Mouse (Mus musculus): ENCODE results near the gene Rabgef1.

Rabgef1 gene

DNA sequence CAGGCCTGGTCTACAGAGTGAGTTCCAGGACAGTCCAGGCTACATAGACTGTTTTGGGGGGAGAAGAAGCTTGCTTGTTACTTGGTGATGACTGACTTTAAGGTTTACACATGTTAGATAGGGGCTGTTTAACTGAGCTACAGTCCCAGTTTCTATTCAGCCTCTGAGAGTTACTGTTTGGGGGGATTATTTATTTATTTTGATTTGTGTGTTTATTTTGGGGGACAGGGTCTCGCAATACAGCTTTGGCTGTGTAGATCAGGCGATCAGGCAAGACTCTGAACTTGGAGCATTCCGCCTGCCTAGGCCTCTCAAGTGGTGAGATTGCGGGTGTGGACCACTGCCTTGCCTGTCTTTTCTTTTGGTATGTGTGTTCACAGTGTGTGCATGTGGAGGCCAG is 1.4 kb downstream of the Rabgef1 start:
- no peak for DNase-seq

DNA sequence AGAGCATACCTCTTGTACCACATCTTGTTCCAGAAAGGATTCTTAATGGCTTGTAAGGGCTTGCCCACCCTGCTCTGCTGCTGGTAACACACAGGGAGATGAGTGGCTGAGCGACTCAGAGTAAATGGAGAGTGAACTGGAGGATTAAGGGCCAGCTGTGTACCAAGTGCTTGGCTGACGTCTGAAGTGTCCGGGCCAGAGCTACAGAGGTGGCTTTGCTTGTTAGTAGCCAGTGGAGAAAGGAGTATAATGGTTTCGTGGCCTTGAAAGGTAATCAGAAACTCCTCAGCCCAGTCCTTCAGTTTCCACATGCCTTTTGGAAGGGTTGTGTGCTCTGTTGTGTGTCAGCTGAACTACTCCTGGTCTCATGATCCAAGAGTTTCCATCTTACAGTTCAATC is 6.3 kb downstream of the Rabgef1 start:
- no peak for DNase-seq

DNA sequence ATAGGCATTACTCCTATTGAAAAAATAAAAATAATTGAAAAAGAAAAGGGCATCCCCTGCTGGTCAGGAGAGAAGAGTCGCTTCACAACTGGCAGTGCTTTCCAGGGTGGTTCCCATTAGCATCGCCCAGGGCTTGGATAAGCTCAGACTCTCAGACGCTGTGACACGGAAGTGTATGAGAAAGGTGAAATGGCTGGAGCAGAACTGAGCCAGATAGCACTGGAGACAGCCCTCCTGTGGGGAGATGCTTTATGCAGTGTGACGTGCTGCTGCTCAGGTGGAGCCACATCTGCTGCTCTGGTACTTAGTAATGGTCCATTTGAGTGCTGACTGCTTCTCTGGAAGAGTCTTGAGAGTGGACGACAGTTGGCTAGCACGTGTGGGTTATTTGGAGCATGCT is 8.8 kb downstream of the Rabgef1 start:
- DNase-seq, result no peak

DNA sequence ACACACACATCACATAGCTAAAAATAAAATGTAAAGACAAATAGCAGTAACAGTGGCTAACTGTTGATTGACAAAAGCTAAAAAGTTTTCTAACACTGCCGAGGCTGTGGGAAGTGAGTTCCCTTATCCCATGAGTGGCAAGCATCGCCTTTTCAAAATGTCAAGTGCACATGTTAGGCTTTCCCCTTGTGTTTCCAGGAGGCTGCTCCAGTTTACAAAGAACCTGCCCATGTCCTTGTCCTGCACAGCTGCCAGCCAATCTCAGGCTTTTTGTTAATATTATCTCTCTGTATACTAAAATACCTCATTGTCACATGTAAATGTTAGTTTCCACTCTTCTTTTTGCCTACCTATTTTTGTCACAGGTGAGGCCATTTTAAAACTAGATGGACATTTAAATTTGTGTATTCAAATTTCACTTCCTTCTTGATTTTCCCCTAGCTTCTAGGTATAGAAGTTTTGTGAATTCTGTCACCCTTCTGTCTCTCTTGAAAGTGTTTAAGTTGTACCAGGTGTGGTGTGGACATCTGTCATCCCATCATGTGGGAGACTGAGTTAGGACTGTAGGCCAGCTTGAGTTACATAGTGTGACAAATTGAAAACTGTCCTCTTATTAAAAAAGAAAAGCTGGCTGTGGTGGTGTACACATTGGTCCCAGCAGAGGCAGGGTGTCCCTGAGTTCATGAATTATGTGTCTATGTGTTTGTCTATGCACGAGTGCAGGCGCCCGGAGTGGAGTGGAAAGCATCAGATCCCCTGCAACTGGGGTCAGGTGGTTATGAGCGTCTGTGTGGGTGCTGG is 10.3 kb downstream of the Rabgef1 start:
- no peak for DNase-seq

DNA sequence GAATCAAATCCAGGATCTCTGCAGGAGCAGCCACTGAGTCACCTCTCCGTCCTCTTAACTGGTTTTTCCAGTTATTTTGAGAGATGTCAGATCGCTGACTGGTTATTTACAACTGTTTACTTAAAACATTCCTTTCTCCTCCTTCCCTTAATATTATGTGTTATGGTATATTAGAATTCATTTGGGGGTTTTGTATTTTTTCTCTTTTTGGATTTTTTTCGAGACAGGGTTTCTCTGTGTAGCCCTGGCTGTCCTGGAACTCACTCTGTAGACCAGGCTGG is 10.9 kb downstream of the Rabgef1 start:
- DNase-seq, result no peak

DNA sequence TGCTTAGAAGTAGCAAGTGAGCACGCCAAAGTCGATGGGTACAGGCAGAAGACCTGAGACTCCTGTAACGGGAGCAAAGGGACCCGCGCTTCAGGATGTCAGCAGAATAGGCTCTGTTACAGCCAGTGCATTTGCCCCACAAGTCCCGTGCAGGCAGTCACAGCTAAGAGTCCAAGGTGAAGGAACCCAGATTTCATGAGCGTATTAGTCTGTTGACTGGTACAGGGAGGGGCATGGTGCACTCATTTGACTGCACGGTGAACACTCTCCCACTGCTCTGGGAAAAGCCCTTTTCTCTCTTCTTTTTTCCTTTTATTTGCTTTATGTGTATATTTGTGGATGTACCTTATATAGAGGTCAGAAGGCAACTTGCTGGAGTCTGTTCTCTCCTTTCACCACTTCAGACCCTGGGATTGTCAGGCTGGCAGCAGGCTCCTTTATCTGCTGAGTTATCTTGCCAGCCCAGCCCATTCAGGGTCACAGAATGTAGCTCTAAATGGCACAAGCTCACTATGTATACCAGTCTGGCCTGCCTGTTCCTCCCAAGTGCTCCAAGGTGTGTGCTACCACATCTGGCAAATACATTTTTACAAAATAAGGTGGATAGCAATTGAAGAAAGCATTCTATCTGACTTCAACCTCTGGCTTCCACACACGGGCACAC is 12.7 kb downstream of the Rabgef1 start:
- DNase-seq, result no peak

DNA sequence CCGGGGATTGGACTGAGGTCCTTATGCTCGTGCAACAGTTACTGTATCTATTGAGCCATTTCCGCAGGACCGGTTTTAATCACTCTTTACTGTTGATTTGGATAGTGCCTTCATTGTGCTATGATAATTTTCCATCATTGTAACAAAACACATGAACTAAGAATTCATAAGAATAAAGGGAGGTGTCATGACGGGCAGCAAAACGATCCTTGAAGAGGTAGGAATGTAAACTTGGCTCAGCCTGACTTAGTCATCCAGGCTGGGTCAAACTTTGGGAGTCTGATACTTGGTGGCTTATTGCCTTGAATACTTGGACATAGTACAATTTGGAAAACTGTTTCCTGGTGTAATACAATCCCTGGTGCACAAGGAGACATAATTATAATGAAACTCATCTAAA is 13.7 kb downstream of the Rabgef1 start:
- DNase-seq, result no peak

DNA sequence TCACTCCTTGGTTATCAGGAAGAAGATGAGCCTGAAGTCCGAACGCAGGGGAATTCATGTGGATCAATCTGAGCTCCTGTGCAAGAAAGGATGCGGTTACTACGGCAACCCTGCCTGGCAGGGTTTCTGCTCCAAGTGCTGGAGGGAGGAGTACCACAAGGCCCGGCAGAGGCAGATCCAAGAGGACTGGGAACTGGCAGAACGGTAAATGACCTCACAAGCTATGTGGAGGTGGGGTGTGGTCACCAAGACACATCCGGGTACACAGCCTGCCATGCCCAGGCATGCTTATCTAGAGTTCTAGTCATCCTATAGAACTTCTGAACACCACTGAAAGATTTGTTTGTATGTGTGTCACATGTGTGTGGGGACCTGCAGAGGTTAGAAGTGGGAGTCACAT is 15.8 kb downstream of the Rabgef1 start:
- no peak for DNase-seq

DNA sequence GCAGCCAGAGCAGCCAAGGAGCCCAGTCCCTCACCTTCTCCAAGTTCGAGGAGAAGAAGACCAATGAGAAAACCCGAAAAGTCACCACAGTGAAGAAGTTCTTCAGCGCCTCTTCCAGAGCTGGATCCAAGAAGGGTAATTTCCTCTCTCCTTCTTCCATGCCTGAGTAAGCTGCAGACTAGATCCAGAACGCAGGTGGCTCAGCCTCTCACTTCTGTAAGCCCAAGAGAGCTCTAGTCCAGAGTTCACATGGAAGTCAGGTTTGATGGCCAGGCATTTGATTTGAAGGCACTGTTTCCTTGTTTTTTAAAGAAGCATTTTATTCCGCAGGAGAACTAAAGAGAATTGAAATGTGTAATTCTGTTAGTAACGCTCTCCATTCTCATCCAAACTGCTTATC is 19.3 kb downstream of the Rabgef1 start:
- DNase-seq, result no peak

DNA sequence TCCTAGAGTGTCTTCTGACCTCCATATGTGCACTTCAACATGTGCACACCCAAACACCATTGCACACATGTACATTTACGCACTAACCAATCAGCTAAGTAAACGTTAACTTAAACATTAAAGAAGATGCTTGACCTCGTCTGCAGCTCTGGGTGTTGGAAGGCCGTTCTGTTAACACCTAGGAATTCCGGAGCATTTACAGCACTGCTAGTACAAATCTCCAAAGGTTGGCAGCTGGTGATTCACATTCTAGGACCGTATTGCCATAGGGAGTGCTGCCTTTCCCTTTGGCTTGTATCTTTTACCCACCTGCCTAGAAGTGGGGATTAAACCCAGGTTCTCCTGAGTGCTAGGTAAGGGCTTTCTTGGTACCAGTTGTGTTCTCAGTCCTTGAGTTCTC is 20.3 kb downstream of the Rabgef1 start:
- no peak for DNase-seq

DNA sequence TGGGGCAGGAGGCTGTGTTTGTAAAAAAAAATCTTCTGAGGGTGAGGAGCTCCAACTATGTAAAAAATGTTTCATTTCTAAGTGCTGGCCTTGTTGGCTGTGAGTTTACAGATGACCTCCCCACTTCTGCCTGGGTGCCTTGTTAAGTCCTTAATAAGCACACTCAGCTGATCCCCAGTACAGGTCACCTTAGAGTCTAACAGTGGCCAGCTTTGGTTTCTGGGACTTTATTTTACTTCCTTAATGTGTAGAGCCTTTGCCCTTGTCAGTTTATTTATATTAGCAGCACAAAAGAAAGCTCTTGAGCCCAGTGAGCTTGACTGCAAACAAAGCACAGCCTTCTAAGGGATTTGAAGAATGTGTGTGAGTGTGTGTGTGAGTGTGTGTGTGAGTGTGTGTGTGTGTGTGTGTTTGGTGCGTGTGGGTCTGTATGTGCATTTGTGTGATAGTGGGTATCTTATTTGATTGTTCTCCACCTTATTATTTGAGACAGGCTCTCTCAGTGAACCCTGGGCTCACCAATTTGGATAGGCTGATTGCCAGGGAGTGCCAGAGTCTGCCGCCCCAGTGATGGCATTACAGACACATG is 20.9 kb downstream of the Rabgef1 start:
- no peak for DNase-seq

DNA sequence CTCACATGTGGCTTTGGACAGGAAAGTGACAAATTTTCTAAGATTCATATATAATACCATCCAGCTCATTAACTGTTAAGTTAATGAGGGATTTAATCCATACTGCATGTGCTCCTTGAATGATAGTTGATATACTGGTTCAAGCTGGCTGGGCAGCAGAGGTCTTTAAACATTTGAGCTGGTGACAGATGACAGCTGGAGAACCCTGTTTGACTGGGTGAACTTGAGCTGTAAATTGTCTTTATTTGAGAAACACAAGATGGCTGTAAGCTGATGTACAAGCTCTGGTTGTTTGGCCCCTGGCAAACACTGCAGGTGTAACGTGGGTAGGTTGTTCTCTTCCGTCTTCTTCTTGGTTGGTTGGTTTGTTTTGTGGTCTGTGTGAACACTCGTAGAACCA is 22.2 kb downstream of the Rabgef1 start:
- DNase-seq, result no peak

DNA sequence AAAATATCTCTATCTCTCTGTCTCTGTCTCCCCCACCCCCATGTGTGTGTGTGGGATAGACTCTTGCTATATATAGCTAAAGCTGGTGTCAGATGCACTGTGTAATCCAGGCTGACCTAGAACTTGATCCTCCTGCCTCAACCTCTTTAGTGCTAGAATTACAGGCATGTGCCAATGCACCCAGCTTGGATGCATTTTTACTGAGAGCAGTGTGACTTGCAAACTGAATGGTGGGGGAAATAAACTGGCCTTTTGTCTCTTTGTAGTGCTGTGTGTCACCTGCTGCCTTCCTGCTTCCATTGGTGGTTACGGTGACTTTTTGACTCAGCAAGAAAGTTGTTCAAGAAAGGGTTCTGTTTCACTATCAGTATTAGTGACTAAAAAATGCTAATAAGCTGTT is 24.7 kb downstream of the Rabgef1 start:
- DNase-seq, result no peak

DNA sequence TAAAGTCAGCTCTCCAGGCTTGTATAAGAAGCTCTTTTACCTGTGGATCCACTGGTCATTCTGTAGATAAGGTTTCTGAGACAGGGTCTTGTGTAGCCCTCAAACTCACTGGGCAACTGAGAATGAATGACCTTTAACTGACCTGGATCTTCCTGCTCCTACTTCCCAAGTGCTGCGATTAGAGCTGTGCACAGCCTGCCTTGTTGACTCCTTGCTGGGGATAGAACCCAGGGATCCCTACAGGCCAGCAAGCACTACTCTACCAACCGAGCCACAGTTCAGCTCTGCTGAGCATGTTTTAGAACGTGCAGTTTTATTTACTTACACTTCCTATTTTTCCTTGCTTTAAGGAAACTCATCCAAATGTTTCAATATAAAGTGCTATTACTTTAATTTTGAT is 25.9 kb downstream of the Rabgef1 start:
- no peak for DNase-seq

DNA sequence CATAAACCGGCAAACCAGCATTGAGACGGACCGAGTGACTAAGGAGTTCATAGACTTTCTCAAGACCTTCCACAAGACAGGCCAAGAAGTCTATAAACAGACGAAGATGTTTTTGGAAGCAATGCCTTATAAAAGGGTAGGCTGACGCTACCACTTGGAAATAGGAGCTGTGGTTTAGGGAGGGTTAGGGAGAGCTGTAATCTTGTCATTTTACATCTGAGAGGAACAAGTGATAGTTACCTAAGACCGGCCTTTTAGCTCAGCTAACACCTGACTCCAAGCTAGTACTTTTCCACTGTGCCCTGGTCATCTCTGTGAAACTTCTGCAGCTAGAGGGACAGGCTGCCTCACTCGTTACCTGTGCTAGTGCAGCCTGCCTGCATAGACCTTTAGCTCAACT is 26.4 kb downstream of the Rabgef1 start:
- DNase-seq, result no peak

DNA sequence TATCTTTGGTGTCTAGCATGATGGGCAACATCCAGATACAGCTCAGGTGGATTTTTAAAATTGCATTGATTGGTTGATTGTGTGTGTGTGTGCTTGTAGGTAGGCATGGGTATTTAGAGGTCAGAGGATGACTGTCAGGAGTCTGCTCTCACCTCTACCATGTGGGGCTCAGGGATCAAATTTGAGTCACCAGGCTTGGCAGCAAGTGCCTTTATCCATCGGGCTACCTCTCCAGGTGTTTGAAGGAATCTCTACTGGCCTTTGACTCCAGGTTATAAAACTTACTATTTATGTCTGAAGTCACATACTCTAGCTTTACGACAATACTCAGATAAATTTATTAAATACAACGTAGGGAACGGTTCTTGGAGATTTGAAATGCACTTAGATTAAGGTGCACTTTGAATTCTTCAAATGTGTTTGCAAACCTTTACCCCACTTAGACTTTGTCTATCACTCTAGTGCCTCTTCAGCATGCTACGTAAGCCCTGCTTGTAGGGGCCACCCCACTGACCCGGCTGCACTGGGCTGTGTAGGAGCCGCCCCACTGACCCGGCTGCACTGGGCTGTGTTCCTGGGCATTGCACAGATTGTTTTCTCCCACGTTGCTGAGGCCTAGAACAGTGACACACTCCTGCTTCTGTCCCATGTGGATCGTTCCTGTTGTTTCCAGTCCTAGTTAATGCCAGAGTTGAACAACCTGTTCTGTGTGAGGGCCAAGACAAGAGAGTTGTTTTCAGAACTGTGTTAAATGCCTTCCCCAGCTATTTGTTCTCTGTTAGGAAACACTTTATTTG is 28.8 kb downstream of the Rabgef1 start:
- no peak for DNase-seq

DNA sequence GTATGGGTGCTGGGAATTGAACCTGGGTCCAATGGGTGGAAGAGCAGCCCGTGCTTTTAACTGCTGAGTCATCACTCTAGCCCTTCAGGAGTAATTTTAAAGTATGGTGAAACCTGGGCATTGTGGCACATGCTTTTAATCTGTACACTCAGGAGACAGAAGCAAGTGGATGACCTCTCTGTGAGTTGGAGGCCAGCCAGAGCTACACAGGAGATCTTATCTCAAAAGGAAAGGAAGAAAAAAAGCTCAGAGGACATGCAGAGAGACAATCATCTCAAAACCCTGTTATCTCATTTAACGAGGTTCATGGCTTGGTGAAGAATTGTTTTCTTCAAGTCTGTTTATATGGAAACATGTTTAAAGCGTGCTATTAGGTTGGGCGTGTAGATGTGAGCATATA is 32.4 kb downstream of the Rabgef1 start:
- no peak for DNase-seq

DNA sequence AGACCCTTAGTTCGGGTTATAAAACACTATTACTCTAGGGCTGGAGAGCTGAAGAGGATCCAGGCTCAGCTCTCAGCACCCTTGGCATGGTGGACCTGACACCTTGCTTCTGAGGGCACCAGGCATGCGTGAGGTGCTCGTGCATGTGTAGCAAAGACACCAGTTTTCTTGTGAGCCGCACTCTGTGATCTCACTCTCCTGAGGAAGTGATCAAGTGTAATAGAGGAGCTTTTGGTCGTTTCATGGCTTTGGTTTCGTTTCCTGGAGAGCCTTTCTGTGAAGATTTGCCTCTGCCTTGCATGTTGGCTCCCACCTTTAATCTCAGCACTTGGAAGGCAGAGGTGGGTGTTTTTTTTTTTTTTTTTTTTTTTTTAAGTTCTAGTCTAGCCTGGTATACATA is 33.0 kb downstream of the Rabgef1 start:
- no peak for DNase-seq

DNA sequence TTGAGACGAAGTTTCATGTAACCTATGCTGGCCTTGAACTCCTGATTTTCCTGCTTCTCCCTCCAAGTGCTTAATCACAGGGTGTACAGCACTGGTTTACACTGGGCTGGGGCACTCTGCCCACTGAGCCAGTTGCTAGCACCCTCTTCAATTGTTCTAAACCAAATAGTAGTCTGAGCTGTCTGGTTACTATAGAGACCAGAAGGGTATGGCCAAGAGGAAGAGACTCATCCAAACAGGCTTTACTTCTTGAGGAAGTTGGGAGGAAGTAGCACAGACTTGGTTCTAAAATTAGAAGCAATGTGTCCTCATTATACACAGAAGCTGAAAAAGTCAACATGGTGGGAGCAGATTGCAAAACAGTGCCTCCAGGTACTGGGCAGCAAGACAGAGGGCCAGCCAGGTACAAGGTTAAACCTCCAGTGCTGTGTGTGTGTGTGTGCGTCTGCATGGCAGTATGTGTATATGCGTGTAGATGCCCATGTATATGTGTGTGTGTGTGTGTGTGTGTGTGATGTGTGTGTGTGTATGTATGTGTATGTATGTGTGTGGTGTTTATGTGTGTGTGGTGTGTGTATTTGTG is 33.9 kb downstream of the Rabgef1 start:
- no peak for DNase-seq

DNA sequence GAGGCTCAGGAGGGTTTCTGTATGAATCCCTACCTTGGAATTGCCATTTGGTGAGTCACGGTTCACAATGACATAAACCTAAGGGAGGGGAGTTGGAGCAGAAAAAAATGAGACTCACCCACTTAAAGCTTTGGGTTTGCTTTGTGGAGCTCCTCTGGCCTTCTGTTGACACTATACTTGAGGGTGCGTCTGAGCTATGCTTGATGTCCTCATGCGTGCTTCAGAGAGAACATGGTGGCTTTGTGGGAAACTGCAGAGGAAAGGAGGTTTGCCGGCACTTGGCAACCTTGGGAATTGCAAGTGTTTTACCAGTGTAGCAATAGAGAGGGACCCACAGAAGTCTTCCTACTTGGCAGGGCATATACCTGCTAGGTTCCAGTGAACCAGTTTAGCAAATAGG is 35.7 kb downstream of the Rabgef1 start:
- no peak for DNase-seq

DNA sequence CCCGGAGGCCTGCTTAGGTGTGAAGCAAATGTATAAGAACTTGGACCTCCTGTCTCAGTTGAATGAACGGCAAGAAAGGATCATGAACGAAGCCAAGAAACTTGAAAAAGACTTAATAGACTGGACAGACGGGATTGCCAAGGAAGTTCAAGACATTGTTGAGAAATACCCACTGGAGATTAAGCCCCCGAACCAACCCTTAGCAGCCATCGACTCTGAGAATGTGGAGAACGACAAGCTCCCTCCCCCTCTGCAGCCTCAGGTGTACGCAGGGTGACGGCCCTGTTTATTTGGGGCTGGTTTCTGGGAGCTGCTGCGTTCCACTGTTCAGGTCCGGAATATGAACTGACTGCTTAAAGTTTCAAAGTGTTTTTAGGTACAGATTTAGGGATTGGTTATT is 41.4 kb downstream of the Rabgef1 start:
- DNase-seq, result no peak

DNA sequence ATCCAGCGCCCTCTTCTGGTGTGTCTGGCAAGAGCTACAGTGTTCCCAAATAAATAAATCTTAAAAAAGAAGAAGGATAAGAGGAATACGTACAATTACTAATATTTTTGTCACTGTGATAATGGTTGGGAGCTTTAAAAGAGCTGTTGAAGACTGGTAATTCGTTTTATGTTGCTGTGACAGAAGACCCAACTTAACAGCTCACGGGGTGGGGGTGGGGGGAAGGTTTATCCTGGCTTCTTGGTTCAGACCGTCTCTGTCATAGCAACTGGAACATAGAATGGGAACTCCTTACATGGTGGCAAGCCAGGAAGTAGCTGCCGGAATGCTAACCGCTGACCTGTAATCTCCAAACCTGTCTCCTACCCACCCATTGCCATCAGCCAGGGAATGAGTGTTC is 45.2 kb downstream of the Rabgef1 start, which contains the start of gene Tmem248:
TSS of gene Tmem248 (plus strand) at position 301 of the 400 bp plus-strand sequence.
- DNase-seq, result no peak

DNA sequence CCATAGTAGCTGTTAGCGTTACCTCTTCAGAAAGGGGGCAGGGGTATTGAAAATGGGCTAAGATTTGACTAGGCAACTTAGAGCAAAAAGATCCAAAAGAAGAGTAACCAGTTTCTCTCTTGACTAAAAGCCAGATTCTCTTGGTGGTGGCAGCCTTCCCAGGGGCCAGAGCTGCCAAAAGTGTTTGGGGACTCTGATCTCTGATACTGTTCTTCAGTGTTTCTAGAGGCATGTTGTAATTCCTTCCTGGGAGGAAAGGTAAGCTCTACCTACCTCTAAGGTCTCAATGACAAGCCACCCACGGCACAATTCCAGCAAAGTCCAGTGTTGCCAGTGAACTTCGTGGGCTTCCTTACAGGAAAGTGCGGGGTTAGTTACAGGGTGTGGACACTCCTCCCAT is 45.8 kb downstream of the Rabgef1 start:
- DNase-seq, result no peak

All from thymus, postnatal 25 days (tissue).